Mouse (Mus musculus): ENCODE data around the gene Irak3.
"Not testable (repeated sequence)": the region's sequence is repeated elsewhere in the genome, so short reads cannot be mapped to it uniquely, and the experiment has no call there.

Gene Irak3

DNA sequence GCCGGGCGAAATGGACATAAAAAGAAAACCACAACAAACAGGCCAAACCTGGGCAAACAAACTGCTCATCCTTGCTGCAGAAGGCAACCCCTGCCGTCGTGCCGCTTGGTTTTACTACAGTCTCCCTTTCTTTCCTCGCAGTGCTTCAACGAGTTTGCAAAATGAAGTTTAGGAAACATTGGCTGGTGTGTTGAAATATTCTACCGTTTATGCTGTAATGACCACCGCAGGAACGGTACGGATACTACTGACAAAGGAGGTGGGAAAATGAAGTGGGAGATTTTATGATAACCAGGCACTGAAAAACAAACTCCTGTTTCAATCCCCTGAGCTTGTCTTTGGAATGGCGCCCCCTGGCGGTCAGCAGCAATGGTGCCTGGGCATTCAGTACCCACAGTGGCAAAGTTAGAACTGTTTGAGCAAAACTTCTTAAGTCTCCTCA lies at the start of gene Irak3:
Gene Irak3, minus strand, starts transcription at position 170 of the 442 bp plus-strand sequence.
- in situ Hi-C loops (cut with MboI; ENCODE audit: low pct_unique_long_range_greater_than_20kb in 1 of 2, low sequenced_read_pairs in 2 of 2, unreplicated experiment in 1 of 2), result no loop called here

- in situ Hi-C loops (cut with MboI; ENCODE audit: low pct_unique_long_range_greater_than_20kb in 1 of 2, low sequenced_read_pairs in 2 of 2, unreplicated experiment in 1 of 2), result no loop called here
Observed at GRCm38 (mm10) chr10:120250911-120251683, 49.2 kb upstream of the Irak3 start.

GRCm38 (mm10) chr10:120246994-120247750 lies 45.2 kb upstream of the Irak3 start:
- in situ Hi-C loops (cut with MboI; ENCODE audit: low pct_unique_long_range_greater_than_20kb in 1 of 2, low sequenced_read_pairs in 2 of 2, unreplicated experiment in 1 of 2), result loop anchor here (25.0 kb wide), 1 partner anchor 615 kb away; no protein-coding TSS in a partner anchor

DNA sequence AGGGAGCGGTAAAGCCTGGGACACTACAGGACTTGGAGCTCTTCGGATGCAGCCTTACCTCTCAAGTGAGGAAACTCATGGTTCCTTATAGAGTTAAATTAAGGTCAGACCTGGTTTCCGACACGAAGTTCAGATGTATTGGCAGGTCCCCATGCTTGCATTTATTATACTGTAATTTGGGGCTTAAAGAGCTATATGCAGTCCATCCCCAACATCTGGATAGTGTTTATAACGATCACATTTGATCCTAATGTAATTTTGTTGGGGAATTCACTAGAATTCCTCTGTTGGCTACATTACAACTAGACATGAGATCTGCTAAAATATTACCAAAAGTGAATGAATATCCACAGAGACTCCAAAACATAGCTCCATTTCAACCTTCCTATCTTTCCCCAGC lies 43.8 kb upstream of the Irak3 start:
- in situ Hi-C loops (cut with MboI; ENCODE audit: low pct_unique_long_range_greater_than_20kb in 1 of 2, low sequenced_read_pairs in 2 of 2, unreplicated experiment in 1 of 2), result loop anchor here (25.0 kb wide), 1 partner anchor 617 kb away; no protein-coding TSS in a partner anchor

DNA sequence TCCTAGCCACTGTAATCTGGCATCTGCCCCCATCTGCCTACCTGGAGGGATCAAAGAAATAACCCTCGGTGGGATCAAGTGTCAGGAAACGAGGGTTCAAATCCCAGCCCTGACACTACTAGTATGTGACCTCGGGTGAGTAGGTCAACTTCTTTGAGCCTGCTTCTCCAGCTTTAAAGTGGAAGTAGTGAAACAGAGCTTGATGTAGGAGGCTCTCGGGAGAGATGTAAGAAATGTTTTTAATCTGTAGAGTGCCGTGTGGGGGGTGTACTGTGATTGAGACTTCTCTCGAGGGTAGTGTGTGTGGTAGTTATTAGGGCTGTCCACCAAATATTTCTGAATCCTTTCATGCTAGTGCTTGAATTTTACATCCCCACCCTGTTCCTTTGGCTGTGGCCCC lies 40.5 kb upstream of the Irak3 start:
- in situ Hi-C loops (cut with MboI; ENCODE audit: low pct_unique_long_range_greater_than_20kb in 1 of 2, low sequenced_read_pairs in 2 of 2, unreplicated experiment in 1 of 2), result loop anchor here (25.0 kb wide), 1 partner anchor 620 kb away; no protein-coding TSS in a partner anchor

DNA sequence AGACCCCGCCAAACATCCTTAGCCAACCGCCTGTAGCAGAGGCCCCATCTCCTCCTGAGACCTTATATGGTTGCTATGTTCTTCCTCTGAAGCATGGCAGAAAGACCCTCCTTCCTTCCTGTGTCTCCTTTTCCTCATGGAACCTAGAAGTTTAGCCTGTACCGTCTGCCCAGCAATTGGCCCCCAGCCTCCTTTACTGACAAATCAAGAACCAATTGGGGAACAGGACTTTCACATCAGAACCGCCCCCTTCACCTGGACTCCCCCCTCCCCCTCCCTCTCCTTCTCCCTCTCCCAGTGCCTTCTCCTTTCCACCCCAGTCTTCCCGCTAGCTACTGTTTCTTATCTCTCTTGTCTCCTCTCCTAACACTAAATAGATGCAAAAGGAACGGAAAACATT lies 37.5 kb upstream of the Irak3 start:
- in situ Hi-C loops (cut with MboI; ENCODE audit: low pct_unique_long_range_greater_than_20kb in 1 of 2, low sequenced_read_pairs in 2 of 2, unreplicated experiment in 1 of 2), result loop anchor here (25.0 kb wide), 1 partner anchor 623 kb away; no protein-coding TSS in a partner anchor

- in situ Hi-C loops (cut with MboI; ENCODE audit: low pct_unique_long_range_greater_than_20kb in 1 of 2, low sequenced_read_pairs in 2 of 2, unreplicated experiment in 1 of 2), result loop anchor here (25.0 kb wide), 1 partner anchor 624 kb away; no protein-coding TSS in a partner anchor
Observed at GRCm38 (mm10) chr10:120238241-120238640, 36.3 kb upstream of the Irak3 start.

DNA sequence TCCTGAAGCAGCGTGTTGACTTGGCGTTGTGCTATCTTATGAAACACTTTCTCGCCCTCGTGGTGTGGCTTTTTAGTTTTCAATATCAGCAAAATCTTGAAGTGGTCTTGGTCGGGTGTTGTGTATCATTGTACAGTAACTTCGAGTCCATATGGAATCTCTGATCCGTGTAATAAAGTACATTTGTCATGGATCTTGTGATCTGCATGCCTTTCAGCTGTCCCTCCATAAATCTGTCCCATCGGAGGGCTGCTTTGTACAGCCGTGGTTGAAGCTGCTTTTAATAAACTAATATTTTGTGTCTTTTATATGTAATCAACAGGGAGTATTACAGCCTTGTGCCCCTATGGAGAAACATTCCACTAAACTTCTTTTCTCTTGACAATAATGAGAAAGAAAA lies 34.9 kb upstream of the Irak3 start:
- in situ Hi-C loops (cut with MboI; ENCODE audit: low pct_unique_long_range_greater_than_20kb in 1 of 2, low sequenced_read_pairs in 2 of 2, unreplicated experiment in 1 of 2), result loop anchor here (25.0 kb wide), 1 partner anchor 625 kb away; no protein-coding TSS in a partner anchor

- in situ Hi-C loops (cut with MboI; ENCODE audit: low pct_unique_long_range_greater_than_20kb in 1 of 2, low sequenced_read_pairs in 2 of 2, unreplicated experiment in 1 of 2), result loop anchor here (25.0 kb wide), 1 partner anchor 628 kb away; no protein-coding TSS in a partner anchor
Observed at GRCm38 (mm10) chr10:120233655-120234367, 31.9 kb upstream of the Irak3 start.

GRCm38 (mm10) chr10:120231718-120232117 lies 29.8 kb upstream of the Irak3 start:
- in situ Hi-C loops (cut with MboI; ENCODE audit: low pct_unique_long_range_greater_than_20kb in 1 of 2, low sequenced_read_pairs in 2 of 2, unreplicated experiment in 1 of 2), result loop anchor here (25.0 kb wide), 1 partner anchor 631 kb away; no protein-coding TSS in a partner anchor

GRCm38 (mm10) chr10:120226871-120227661 lies 25.1 kb upstream of the Irak3 start, which contains the start of gene Llph:
Llph (plus strand) TSS chr10:120227070.
- in situ Hi-C loops (cut with MboI; ENCODE audit: low pct_unique_long_range_greater_than_20kb in 1 of 2, low sequenced_read_pairs in 2 of 2, unreplicated experiment in 1 of 2), result loop anchor here (25.0 kb wide), 1 partner anchor 635 kb away; no protein-coding TSS in a partner anchor

DNA sequence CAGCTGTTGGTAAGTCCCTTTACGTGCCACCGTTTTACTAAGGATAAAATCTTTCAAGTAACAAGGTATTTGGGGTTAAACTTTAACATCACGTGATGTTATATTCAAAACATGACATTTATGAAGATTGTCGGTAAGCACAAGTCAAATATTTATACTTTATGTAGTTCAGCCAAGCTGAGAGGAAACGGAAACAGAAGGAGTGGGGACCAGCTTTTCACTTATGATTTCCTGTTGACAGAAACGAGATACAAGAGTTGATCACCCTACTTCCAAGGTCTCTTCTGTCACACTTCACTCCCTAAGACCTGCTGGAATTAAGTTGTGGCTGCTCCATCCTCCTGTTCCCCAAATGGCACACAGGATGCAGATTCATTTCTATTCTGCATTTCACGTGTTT lies 18.8 kb upstream of the Irak3 start:
- in situ Hi-C loops (cut with MboI; ENCODE audit: low pct_unique_long_range_greater_than_20kb in 1 of 2, low sequenced_read_pairs in 2 of 2, unreplicated experiment in 1 of 2), result no loop called here

- in situ Hi-C loops (cut with MboI; ENCODE audit: low pct_unique_long_range_greater_than_20kb in 1 of 2, low sequenced_read_pairs in 2 of 2, unreplicated experiment in 1 of 2), result no loop called here
Observed at GRCm38 (mm10) chr10:120219578-120220359, 17.8 kb upstream of the Irak3 start.

DNA sequence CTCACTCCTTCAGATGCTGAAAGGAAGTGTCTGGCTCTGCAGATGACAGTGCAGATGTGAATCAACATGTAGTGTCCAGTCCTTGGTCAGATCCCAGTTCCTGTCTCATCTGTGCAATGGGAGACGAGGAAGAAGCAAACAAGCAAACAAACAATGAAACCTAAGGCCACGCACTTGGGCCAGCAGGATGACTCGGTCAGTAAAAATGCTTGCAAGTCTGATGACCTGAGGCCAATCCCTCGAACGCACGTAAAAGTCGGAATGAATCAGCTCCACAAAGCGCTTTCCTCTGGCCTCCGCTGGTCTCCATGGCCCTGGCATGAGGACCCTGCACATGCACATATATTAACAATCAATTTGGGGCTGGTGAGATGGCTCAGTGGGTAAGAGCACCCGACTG lies 17.1 kb upstream of the Irak3 start:
- in situ Hi-C loops (cut with MboI; ENCODE audit: low pct_unique_long_range_greater_than_20kb in 1 of 2, low sequenced_read_pairs in 2 of 2, unreplicated experiment in 1 of 2), result no loop called here

DNA sequence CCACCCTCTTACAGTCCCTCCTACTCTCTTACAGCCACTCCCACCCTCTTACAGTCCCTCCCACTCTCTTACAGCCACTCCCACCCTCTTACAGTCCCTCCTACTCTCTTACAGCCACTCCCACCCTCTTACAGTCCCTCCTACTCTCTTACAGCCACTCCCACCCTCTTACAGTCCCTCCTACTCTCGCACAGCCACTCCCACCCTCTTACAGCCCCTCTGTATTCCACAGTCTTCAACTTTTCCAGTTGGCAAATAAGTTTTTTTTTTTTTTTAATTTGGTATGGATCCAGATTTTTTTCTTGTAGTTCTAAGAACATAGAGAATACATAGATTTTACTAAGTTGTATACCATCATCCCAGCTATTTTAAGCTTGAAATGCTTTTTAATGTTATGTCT lies 15.2 kb upstream of the Irak3 start:
- in situ Hi-C loops (cut with MboI; ENCODE audit: low pct_unique_long_range_greater_than_20kb in 1 of 2, low sequenced_read_pairs in 2 of 2, unreplicated experiment in 1 of 2), result not testable (repeated sequence)

DNA sequence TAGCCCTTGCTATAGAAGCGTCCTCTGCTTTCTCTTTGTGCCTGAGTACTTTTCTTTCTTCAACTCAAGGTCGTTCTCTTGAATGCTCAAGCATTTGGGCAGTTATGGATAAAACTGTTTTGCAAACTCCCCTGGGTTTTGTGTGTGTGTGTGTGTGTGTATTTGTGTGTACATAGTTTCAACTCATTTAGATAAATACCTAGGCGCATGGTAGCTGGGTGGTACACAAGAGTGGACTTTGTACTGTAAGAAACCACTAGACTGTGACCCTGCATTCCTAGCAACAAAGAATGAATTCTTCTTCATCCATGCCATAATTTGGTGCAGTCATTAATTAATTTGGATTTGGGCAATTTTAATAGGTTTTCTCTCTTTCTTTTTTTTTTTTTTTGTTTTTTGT lies 8.2 kb upstream of the Irak3 start:
- in situ Hi-C loops (cut with MboI; ENCODE audit: low pct_unique_long_range_greater_than_20kb in 1 of 2, low sequenced_read_pairs in 2 of 2, unreplicated experiment in 1 of 2), result no loop called here

DNA sequence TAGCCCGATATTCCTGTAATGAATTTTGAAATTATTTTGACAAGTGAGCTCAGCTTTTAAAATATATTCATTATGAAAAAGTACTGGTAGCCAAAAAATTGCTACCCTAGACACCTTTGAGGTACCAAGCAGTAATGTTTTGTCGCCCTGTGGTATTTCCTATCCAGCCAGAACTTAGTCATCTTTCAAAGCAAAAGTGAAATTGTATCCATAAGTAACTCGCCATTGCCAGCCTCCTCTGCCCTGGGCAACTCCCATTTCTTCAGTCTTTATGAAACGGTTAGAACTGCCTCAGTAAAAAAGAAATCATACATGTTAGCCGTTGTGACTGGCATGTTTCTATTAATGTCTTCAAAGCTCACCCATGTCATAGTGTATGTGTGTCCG lies 7.6 kb upstream of the Irak3 start:
- in situ Hi-C loops (cut with MboI; ENCODE audit: low pct_unique_long_range_greater_than_20kb in 1 of 2, low sequenced_read_pairs in 2 of 2, unreplicated experiment in 1 of 2), result no loop called here

All from mouse embryonic stem cell (cell line).